Mouse (Mus musculus): Measurements from ENCODE around the gene Cdkn2b. TPM values are rescaled to one million over a fixed set of nuclear protein-coding genes. Genes with fewer than 3 reads are reported as not detected.

The Cdkn2b gene
- total RNA-seq, 4 experiments from 2014 or later = 0.78 to 1.4 (median 1.0) TPM

Other genes with a start within 250 kb of the Cdkn2b start
- gene Mtap, start 173.9 kb downstream of the Cdkn2b start, total RNA-seq (2022) = 10 to 100 TPM in 1 of 4 experiments, 1 to 10 TPM in 3; 9.3 to 12.1 (median 9.5) TPM
- 1 to 10 TPM in 1 of 4 experiments, under 1 TPM in 3; 0.74 to 1.2 (median 0.79) TPM for gene Cdkn2a, start 16.4 kb downstream of the Cdkn2b start, total RNA-seq (2022)

Data from left cerebral cortex, adult 8-10 months (tissue).